Mouse (Mus musculus) midbrain, embryonic 12.5 days (tissue): ENCODE measurements around the gene Crtc3. TPM values are rescaled to one million over a fixed set of nuclear protein-coding genes. Genes with fewer than 3 reads are reported as not detected.

Experiments used
- polyA plus RNA-seq: library from polyadenylated mRNA; unstranded; fragments of >200 nt; fragmentation: Nextera tagmentation; extraction: Ambion mirVana; gene quantifications from 2 replicates; pipeline ENCODE4 v1.2.1, GENCODE M21; 2016

The Crtc3 gene
- polyA plus RNA-seq, 1 experiment from 2014 or later = 13.7 TPM

Other genes with a start within 250 kb of the Crtc3 start
- gene Blm, start 153.8 kb downstream of the Crtc3 start, polyA plus RNA-seq = 35.3 and 36.4 TPM in 2 replicates
- gene Iqgap1, start 137.1 kb upstream of the Crtc3 start, polyA plus RNA-seq = 30.5 and 33.7 TPM in 2 replicates
- gene Zscan2, start 172.0 kb upstream of the Crtc3 start, polyA plus RNA-seq = 4.1 and 5.2 TPM in 2 replicates
- gene Wdr73, start 212.4 kb upstream of the Crtc3 start, polyA plus RNA-seq = 43.3 and 44.7 TPM in 2 replicates
- 5.7 and 6.2 TPM in 2 replicates for gene Nmb, start 216.2 kb upstream of the Crtc3 start, polyA plus RNA-seq